Comparison of ENCODE assay signal across 8 mouse cellular contexts in the genomic region with DNA sequence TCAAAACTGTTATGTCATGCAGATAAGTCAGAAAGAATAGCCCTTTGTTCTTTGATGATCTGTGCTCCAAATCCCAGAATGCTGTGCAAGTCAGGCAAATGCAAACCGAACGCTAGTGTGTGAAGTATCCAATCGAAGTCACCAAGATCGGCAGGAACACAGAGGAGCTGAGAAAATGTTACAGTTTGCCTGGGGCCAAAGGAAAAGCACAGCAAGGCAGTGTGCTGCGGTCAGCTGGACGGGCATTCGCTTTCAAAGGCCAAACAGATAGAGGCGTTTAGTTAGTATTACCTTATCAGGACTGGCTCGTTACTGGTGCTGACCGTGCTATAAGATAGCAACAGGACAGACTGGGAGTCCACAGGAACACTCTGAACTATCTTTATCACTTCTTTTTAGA. TPM values are rescaled to one million over a fixed set of nuclear protein-coding genes. Genes with fewer than 3 reads are reported as not detected.
DNase-seq lines count a peak whose midpoint lies in the region; ATAC-seq lines count a peak whose summit lies in the region.

No protein-coding gene starts in this region.

- H3K27ac ChIP-seq in limb, embryonic 13.5 days: no peak overlapping the region
- H3K27ac ChIP-seq in limb, embryonic 10.5 days: no peak overlapping the region
- no peak overlapping the region for H3K27ac ChIP-seq in heart, embryonic 12.5 days (ENCODE audit: poor library complexity, severe bottlenecking)
- H3K27ac ChIP-seq in midbrain, embryonic 15.5 days: no peak overlapping the region

- H3K9me3 ChIP-seq in limb, embryonic 13.5 days: no peaks in the 10 kb centered on the region
- H3K9me3 ChIP-seq in limb, embryonic 10.5 days (replicated peaks): no peaks in the 10 kb centered on the region
- no peaks in the 10 kb centered on the region for H3K9me3 ChIP-seq in heart, embryonic 12.5 days (replicated peaks)
- H3K9me3 ChIP-seq in midbrain, embryonic 15.5 days: no peaks in the 10 kb centered on the region

- peak; percentile 40 for ATAC-seq in limb, embryonic 13.5 days (ENCODE audit: low FRiP score, low read depth)
- ATAC-seq in heart, embryonic 12.5 days (ENCODE audit: insufficient number of reproducible peaks, low FRiP score): no peak
- ATAC-seq in midbrain, embryonic 15.5 days (replicated peaks): peak; percentile 66

- H3K36me3 ChIP-seq in limb, embryonic 13.5 days: no peaks in the 10 kb centered on the region
- no peaks in the 10 kb centered on the region for H3K36me3 ChIP-seq in limb, embryonic 10.5 days
- H3K36me3 ChIP-seq in heart, embryonic 12.5 days: no peaks in the 10 kb centered on the region
- H3K36me3 ChIP-seq in midbrain, embryonic 15.5 days (replicated peaks): no peaks in the 10 kb centered on the region

- peaks cover 20% of the 10 kb centered on the region; the same call in 1 of the 2 replicates for H3K27me3 ChIP-seq in limb, embryonic 13.5 days
- no peaks in the 10 kb centered on the region for H3K27me3 ChIP-seq in limb, embryonic 10.5 days (ENCODE audit: low read depth, poor library complexity, severe bottlenecking)
- no peaks in the 10 kb centered on the region; the same call in 1 of the 2 replicates for H3K27me3 ChIP-seq in heart, embryonic 12.5 days (replicated peaks)
- peaks cover 8% of the 10 kb centered on the region for H3K27me3 ChIP-seq in midbrain, embryonic 15.5 days (replicated peaks)

- 55% methylated on average over 10 of the region's 10 CpGs for WGBS in limb, embryonic 13.5 days
- 67% methylated on average over 10 of the region's 10 CpGs for WGBS in limb, embryonic 10.5 days
- 18% methylated on average over 10 of the region's 10 CpGs for WGBS in heart, embryonic 12.5 days
- WGBS in midbrain, embryonic 15.5 days: 47% methylated on average over 10 of the region's 10 CpGs

- DNase-seq in adrenal gland, adult 2 months: peak; percentile 41
- DNase-seq in adrenal gland, postnatal 25 days: no peak
- no peak for DNase-seq in limb, embryonic 10.5 days (ENCODE audit: low spot score)
- no peak for DNase-seq in urinary bladder, postnatal 25 days (ENCODE audit: low spot score)
- no peak for DNase-seq in kidney, postnatal 14 days

- no peak overlapping the region for H3K4me3 ChIP-seq in limb, embryonic 13.5 days
- no peak overlapping the region for H3K4me3 ChIP-seq in limb, embryonic 10.5 days
- H3K4me3 ChIP-seq in heart, embryonic 12.5 days: peak overlapping the region; percentile 26; the same call in 1 of the 2 replicates
- H3K4me3 ChIP-seq in midbrain, embryonic 15.5 days: no peak overlapping the region

- no peak overlapping the region for H3K9ac ChIP-seq in limb, embryonic 13.5 days
- no peak overlapping the region for H3K9ac ChIP-seq in heart, embryonic 12.5 days
- H3K9ac ChIP-seq in midbrain, embryonic 15.5 days: no peak overlapping the region

- no peak overlapping the region for H3K4me2 ChIP-seq in limb, embryonic 13.5 days (replicated peaks)
- H3K4me2 ChIP-seq in heart, embryonic 12.5 days: peak overlapping the region; percentile 68
- peak overlapping the region; percentile 5; the same call in 1 of the 2 replicates for H3K4me2 ChIP-seq in midbrain, embryonic 15.5 days

- no peaks in the 10 kb centered on the region for H3K4me1 ChIP-seq in limb, embryonic 13.5 days
- no peaks in the 10 kb centered on the region for H3K4me1 ChIP-seq in limb, embryonic 10.5 days
- H3K4me1 ChIP-seq in heart, embryonic 12.5 days (replicated peaks): peaks cover 3% of the 10 kb centered on the region
- H3K4me1 ChIP-seq in midbrain, embryonic 15.5 days: peaks cover 5% of the 10 kb centered on the region; the same call in 1 of the 2 replicates

RNA-seq across cellular contexts. Expression of a gene that starts 15.8 kb away (rescaled TPM):
- total RNA-seq in adrenal gland, adult 2 months (2021): not detected
- polyA plus RNA-seq in adrenal gland, adult 2 months (2012; rRNA removed): not detected in 2 replicates
- total RNA-seq in adrenal gland, postnatal 25 days (2021): not detected in 2 replicates
- polyA plus RNA-seq in limb, embryonic 13.5 days (2015; fragmentation: Nextera tagmentation; extraction: Ambion mirVana): not detected in 2 replicates
- polyA plus RNA-seq in limb, embryonic 10.5 days (2016; fragmentation: Nextera tagmentation; extraction: Ambion mirVana): not detected in 2 replicates
- polyA plus RNA-seq in heart, embryonic 12.5 days (2016; fragmentation: Nextera tagmentation; extraction: Ambion mirVana): 0.05 TPM in 1 of 2 replicates, not detected in the other
- polyA plus RNA-seq in midbrain, embryonic 15.5 days (2015; fragmentation: Nextera tagmentation; extraction: Ambion mirVana): 1.5 and 1.7 TPM in 2 replicates

RNA-seq across cellular contexts. Expression of a gene that starts 18.7 kb away (rescaled TPM):
- total RNA-seq in adrenal gland, adult 2 months (2021): 10 to 100 TPM; 84.8 to 85.6 TPM
- polyA plus RNA-seq in adrenal gland, adult 2 months (2012; rRNA removed): 8.7 and 13.0 TPM in 2 replicates
- 85.9 and 87.9 TPM in 2 replicates for total RNA-seq in adrenal gland, postnatal 25 days (2021)
- polyA plus RNA-seq in limb, embryonic 13.5 days (2015; fragmentation: Nextera tagmentation; extraction: Ambion mirVana): 27.8 and 30.3 TPM in 2 replicates
- polyA plus RNA-seq in limb, embryonic 10.5 days (2016; fragmentation: Nextera tagmentation; extraction: Ambion mirVana): 40.4 and 41.6 TPM in 2 replicates
- polyA plus RNA-seq in heart, embryonic 12.5 days (2016; fragmentation: Nextera tagmentation; extraction: Ambion mirVana): 51.4 and 53.0 TPM in 2 replicates
- polyA plus RNA-seq in midbrain, embryonic 15.5 days (2015; fragmentation: Nextera tagmentation; extraction: Ambion mirVana): 45.1 and 48.5 TPM in 2 replicates
